Mouse (Mus musculus) kidney, adult 8-10 months (tissue): ENCODE results near the gene Slc7a1.

ENCODE experiments used
- DNase-seq, 2 experiments: peaks; one replicate each; pipeline ENCODE4 v3.0.0; 2022

Gene Slc7a1

DNA sequence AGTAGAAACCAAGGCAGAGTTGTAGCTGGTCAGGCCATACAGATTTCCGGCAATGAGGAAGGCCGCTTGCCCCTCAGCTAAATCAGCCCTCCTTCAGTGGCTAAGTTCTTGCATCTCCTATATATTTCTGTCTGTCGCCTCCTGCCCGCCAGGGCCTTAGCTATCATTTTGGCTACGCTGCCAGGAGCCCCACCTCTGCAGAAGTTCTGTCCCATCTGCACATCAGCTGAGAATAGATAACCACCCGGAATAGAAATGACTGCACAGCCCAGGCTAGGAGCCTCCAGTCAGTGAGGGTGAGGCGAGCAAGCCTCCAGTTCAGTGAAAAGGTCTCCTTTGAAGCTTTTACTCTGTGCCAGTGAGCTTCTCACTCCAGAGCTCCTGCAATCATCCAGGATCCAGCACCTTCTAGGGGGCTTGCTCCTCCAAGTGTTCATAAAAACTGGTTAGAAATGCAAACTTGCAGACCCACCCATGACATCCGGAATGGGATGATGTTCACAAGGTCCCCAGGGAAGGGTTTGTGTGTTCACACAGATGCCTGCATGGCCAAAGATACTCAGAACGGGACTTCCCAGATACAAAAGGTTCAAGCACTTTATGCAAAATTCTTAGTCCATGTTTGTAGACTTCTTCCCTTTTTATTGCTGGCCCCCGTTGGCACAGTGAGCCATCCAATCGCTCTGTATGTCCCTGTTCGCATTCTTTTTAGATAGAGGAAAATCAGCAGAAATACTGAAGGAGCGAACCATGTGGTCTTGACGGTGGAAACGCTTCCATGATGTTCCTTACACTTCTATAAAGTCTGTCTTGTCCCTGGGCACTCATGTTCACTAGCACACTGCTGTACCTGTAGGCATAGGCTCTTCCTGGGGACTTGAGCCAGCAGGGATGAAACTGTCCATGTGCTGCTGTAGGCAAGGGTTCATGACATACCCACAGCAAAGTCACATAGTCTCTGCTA, 10.4 kb downstream of the Slc7a1 start:
- DNase-seq, result no peak

DNA sequence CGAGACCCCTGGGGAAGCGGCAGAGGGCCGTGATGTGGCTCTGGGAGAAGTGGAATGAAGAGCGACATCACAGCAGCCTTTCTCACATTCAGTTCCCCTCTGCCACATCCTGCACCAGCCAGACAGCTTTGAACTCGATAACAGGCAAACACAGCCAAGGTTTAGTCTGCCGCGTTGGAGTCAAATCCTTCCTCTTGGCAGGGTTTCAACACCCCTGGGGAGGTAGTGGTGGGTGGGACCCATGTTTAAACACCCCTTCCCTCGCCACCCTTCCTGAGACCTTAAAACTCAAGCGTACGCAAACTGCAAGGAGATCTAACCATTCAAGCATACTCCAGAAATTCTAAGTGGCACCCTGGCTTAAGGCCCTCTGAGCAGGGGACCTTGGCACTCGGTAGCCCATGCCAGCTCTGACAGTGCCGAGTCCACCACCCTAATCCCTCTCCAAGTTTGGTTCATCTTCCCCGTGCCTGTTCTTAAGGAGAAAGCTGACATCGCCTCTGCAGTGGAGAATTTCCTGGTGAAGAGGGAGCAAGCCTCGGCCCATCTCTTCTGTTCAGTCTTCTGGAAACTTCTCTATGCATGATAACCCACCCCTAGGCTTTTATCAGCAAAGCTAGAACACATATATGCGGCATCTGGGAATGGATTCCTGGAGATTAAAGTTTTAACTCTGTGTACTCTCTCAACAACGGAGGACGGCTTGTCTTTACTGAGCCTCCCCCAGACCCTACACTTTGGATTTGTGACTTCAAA, 11.3 kb downstream of the Slc7a1 start:
- no peak for DNase-seq

DNA sequence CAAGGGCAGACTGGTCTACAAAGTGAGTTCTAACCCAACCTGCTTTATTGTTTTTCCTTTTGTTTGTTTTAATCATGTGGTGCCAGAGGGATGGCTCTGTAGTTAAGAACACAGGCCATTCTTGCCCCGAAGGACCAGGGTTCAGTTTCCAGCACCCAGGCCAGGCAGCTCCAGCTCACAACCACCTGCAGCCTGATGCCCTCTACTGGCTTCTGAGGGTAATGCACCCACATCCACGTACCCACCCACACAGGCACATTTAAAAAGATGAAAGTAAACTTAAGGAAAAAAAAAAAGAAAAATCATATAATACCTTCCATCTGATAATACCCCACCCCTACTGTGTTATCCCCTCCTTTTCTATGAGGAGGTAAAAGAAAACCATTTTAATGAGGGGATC, 11.9 kb downstream of the Slc7a1 start:
- no peak for DNase-seq

DNA sequence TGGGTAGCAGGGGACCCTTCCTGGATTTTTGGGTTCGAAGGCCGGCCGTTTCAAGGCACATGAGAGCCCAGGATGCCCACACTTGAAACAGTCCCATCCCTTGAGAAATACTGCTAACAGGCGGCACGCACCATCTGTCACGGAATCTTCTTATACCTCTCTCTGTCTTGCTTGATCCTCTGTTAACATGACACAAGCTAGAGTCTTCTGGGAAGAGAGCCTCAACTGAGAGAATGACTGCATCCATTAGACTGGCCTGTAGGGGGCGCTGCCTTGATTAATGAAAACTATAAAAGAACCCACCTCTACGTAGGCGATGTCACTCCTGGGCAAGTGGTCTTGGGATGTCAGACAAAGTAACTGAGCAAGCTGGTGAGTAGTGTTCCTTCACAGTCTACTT, 13.2 kb downstream of the Slc7a1 start:
- DNase-seq, result no peak

DNA sequence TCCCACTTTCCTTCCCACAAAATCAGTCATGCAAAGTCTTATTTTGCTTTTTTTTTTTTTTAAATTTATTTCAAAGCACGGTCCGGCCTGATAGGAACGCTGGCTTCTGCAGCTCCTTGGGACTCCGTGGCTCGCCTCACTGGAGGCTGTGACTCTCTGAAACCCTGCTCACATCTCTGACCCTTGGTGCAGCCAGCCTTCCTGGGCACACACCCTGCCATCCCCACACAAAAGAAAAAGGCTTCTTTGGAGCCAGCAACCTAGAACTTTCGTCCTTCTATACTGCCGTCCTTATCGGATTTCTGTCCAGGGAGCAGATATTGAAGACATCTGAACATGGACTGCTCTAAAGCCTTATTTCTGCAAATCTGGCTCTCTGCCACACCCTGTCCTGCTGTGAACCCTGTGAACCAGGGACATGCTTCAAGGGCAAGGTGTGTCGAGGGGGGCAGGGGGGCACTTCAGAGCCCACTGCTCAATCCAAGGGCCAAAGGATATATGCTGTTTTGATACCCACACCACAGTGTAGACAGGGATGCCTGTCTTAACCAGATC, 15.1 kb downstream of the Slc7a1 start:
- no peak for DNase-seq

DNA sequence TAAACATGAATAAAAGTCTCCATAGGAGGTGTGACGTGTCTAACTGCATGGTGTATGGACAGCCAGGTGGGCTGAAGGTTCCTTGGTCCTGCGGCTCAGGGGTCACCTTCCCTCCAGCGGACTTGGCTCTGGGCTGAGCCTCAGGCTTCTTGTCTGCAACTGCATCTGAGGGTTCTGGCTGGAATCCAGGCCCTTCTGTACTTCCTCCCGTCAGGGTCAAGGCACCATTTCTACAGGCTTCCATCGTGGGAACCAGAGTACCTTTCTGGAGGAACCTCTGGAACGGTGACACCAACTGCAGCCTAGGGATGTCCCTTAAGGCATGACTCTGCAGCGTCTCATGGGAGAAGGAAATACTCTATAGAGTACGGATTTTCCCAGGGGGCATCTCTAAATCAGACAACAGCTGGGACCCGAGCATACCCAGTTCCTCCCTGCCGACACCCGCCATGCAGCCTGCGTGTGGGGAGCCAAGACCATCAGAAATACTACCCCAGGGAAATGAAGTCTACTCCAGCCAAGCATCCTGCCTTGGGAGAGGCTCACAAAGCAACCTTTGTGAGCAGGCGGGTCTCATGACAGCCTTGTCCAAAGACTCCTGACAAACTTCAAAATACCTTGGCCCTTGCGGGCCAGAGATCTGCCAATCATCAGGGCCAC, 15.7 kb downstream of the Slc7a1 start:
- DNase-seq, result no peak

DNA sequence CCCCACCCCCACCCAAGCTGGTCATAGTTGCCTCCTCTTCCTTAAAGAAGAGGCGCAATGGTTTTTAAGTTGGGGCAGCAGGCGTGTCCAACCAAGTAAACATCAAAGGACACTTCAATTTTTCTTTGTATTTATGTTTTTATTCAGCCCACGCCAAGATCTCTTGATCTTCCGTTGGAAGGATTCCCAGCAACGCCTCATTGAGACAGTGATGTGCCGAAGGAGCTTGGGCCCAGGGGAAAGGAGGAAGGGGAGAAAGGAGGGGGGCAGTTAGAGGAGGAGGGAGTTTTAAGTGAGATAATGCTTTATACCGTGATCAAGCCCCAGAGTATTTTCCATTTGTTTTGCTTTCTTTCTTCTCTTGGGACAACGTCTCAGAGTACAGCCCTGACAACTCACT, 18.6 kb downstream of the Slc7a1 start:
- DNase-seq, result no peak

DNA sequence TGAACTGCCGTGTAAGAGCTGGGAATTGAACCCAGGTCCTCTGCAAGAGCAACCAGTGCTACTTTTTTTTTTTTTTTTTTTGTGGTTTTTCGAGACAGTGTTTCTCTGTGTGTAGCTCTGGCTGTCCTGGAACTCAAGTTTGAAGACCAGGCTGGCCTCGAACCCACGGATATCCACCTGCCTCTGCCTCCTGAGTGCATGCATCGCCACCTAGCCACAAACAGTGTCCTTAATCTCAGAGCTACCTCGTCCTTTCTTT, 19.5 kb downstream of the Slc7a1 start:
- DNase-seq, result no peak

DNA sequence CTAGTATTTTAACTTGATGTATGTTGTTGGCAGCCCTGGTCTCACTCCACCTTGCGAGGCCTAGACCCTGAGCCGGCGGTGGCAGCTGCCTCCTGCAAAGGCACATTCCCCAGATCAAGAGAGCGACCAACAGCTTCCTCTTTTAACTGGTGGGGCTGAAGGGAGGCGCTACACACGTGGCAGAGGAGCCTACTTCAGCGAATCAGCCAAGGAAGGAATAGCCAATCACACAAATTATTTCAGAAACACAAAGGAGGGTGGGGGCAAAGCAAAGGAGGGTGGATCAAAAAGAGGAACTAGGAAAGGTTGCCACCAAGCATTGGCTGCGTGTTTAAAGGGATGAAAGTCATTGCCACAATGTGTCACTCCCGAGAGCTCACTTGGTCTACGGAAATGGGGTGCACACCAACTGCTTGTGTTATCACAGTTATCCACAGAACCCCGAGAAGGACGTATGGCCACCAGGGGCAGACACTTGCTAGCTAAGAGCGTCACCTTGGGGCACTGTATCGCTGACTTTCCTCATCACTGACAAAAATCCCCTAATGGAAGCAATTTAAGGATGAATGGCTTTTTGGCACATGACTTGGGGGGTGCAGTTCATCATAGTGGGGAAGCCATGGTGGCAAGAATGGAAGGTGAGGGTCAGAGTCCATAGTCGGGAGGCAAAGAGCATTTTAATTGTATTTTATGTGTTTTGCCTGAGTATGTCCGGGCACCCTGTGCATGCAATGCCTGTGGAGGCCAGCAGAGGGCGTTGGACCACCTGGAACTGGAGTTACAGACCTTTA, 20.1 kb downstream of the Slc7a1 start:
- DNase-seq, result no peak

DNA sequence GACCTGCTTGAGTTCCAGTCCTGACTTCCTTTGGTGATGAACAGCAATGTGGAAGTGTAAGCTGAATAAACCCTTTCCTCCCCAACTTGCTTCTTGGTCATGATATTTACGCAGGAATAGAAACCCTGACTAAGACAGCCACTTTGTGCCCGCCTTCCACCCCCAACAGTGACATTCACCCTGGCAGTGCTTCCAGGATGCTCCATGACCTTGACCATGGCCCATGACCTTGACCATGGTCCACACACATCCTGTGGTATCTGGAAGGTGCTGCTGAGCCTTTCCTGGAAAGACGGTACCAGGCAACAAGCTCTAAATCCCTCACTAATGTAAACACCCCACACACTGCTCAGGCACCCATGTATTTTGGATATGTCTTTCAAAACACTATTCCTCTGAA, 21.0 kb downstream of the Slc7a1 start:
- DNase-seq, result no peak

DNA sequence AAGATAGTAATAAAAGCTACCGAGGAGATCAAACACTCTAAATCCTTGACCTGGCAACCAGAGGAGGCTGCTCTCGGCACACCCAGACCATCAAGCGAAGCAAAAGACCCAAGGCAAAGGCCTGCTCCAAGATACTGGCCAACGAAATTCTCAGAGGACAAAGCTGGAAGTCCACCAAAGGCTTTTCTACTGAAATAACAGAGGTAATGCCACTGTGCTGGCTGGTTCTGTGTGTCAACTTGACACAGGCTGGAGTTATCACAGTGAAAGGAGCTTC, 21.5 kb downstream of the Slc7a1 start:
- DNase-seq, result no peak

DNA sequence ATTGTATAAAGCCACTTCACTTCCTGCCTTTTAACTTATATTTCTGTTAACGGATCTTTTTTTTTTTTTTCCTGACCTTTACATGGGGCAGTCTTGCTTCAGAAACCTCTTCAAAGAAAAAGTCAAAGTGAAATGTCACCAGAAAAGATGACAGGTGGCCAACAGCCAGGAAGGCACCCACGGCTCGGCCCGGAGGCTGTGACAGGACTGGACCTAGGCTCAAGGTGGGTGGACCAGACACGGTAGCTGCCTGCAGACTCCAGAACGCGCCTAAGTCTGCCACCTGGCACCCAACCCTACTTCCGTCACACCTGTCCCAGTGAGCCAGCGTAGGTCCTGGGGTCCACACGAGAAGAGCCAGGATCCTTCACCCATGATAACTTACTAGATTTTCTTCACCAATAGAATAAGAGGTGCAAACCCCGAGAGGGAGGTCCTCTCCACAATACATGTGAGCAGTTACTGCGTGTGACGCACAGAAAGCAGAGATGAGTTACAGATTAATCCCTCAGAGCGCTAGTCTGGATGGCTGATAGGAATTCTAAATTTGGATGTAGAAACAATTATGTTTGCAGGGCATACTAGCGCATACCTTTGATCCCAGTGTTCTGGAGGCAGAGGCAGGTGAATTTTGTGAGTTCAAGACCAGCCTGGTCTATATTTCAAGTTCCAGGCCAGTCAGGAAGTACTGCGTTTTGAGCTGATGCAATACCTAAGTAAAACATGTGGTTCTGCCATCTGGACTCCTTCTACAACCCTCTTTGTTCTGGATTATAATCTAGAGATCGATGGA, 22.1 kb downstream of the Slc7a1 start:
- no peak for DNase-seq

DNA sequence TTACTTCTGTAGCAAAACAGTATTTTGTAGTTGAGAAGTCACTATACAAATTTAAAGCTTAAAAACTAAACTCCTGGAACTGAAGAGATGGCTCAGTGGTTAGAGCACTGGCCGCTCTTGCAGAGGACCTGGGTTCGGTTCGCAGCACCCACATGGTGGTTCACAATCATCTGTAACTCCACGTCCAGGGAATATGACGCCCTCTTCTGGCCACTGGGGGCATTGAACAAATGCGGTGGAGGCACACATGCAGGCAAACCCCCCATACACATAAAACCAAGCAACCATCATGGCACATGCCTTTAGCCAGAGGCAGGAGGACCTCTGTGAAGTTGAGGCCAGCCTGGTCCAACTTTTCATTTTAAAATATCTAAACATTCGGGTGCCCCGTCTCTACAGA, 23.3 kb downstream of the Slc7a1 start:
- DNase-seq, result no peak

DNA sequence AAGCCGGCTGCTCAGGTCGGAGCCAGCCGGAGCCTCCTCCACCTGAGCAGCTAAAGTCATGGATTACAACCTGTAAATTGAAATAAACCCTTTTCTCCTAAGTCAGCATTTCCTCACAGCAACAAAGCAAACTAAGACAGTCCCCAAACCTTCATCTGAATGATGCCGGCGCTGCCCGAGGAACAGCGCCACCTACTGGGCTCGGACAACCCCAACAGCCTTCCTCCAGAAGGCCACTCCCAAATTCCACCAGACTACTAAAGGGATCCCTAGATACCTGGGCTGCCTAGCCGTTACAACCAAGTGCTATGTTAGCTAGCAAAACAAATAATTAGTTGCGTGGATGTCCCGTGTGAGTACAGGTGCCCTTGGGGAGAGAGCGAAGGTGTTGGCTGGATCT, 24.2 kb downstream of the Slc7a1 start:
- DNase-seq, result no peak

DNA sequence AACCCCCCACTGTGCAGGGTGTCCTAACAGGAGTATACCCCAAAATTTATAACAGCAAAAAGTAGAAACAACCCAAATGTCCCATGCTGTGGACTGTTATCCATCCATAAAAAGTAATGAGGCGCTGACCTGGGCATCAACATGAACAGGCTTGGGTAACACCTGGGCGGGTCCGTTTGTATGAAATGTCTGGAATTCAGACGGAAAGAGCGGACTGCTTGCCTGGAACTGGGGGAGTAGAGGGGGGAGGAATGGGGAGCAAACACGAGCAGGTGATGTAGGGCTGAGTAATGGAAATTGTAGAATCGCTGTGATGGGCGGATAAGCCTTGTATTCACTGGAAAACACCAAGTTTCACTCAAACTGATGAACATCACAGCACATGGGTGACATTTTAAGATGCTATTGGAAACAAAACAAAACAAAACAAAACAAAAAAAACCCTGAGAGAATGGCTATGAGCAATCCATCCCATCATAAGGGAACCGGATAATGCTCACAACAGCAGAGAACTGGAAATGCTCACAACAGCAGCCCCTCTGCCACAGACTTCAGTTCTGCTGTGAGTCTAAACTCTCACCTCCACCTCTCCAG, 26.5 kb downstream of the Slc7a1 start:
- no peak for DNase-seq

DNA sequence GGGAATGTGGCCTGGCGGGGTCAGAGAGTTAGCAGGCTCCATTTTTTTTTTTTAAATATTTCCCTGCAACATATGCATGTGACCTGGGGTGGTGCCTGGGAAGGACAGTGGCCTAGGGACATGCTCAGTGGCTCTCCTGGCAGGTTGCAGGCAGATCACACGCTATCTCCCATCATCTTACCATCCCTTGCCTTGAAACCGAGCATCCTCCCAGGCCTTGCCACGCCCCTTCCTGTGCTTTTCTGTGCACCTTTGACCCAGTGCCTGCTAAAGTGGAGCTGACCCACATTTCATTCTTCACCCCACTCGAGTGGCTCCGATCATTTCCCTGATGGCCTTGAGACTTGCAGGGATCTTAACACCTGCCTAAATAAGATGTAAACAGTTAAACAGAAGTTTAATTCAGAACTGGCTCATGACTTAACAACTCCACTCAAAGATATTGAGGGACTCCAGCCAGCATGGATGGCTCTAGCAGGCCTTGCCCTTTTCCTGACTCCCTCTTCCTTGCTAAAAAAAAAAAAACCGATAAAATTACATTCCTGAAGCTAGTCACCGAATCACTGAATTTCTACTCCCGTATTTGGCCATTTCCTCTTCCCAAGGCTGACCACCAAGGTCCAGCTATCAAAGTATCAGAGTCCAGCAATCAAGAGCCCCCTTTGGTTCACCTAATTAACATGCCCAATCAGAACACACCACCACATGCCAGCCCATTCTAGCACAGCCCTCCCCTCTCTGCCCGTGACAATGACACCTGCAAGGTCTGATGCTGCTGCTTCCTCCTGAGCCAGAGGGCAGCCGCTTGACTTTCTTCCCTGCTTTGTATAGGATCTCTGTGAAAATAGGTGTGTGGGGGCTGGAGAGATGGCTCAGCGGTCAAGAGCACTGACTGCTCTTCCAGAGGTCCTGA, 27.4 kb downstream of the Slc7a1 start:
- no peak for DNase-seq

DNA sequence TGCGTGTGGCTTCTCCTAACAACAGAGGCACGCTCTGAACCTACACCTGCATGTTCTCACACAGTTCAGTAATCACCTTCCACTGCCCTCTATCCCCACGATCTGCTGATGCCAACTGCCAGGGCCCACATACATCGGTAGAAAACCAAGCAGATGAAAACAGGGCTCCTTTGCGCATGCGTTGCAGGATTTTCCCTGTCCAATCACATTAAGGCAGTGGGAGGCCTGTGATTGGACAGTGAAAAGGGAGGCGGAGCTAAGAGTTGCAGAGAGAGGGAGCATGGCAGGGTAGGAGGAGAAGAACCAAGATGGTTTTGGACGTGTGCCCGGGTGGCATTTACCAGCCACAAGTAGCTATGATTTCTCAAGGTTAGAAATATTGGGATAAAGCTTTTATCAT, 28.3 kb downstream of the Slc7a1 start:
- DNase-seq, result no peak

DNA sequence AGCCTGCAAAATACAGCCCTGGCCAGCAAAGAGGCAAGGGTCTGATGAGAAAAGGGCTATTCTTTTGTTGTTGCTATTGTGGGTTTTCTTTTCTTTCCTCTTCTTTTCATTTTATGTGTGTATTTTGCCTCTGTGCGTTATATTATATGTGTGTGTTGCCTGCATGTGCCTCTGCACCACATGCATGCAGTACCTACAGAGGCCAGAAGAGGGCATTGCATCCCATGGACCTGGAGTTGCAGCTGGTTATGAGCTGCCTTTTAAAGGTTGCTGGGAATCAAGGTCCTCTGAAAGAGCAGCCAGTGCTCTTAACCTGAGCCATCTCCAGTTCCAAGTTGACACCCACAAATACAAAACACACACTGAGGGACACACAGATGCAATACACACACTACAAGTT, 29.1 kb downstream of the Slc7a1 start:
- no peak for DNase-seq

DNA sequence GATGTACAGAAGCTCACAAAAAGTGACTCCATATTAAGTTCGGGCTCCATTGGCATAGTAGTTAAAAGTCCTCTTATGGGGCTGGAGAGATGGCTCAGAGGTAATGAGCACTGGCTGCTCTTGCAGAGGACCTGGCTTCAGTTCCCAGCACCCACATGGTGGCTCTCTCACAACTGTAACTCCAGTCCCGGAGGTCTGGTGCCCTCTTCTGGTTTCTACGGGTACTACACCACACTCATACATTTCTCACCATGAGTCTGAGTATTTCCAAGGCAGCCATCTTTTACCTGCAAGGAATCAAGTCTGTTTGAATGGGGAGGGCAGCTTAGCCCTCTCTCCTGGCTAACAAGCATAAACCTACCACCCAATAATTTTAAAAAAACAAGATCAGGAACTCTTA, 30.5 kb downstream of the Slc7a1 start:
- DNase-seq, result no peak

DNA sequence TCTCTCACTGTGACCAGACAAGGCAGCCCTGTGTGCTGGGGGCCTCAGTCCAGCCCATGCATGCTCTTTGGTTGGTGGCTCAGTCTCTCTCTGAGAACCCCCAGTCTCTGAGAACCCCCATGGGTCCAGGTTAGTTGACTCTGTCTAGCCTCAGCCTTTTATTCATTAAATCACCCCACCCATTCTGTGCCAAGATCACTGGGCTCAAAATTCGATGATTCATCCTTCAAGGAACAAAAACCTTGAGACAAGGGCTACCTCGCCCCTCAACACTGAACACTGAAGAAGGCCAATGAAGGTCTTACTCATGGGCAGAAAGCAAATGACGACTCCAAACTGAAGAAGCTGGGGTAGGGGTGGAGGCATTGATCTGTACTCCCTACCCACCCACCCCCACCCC, 31.9 kb downstream of the Slc7a1 start:
- DNase-seq, result no peak

DNA sequence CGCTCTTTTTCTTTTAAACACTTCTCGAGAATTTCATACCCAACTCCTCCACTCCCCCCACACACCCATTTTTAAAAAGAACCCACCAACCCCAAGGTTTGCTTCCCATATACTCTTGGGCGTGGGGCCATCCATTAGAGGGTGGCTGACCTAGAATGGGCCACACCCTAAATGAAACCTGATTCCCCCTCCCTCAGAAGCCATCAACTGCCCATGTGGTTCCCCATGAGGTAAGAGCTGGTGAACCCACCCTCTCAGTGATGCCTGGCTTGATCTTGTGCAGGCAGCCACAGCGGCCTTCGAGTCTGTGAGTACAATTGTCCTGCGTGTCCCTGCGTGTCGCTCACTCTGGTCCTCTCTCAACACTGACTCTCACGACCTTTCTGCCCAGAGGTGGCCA, 33.2 kb downstream of the Slc7a1 start:
- no peak for DNase-seq
